Mouse (Mus musculus) myocyte (in vitro differentiated cells): ENCODE data around the gene Synpo2. TPM values are rescaled to one million over a fixed set of nuclear protein-coding genes. Genes with fewer than 3 reads are reported as not detected.

Source experiments
- H3K27me3 ChIP-seq: one replicate; pipeline ENCODE4 v1.6.1; 2011; ENCODE audit not compliant: control insufficient read depth, insufficient read depth, insufficient read length
- H3K36me3 ChIP-seq: one replicate; pipeline ENCODE4 v1.6.1; 2011; ENCODE audit not compliant: control insufficient read depth, insufficient read depth
- H3K4me2 ChIP-seq: one replicate; pipeline ENCODE4 v1.6.1; 2011; ENCODE audit warnings: low read depth, control low read depth
- H3K4me3 ChIP-seq: one replicate; pipeline ENCODE4 v1.5.1; 2011; ENCODE audit warnings: mild to moderate bottlenecking, control low read depth, moderate library complexity
- H3K79me2 ChIP-seq: one replicate; pipeline ENCODE4 v1.6.1; 2011; ENCODE audit not compliant: control insufficient read depth, insufficient read depth
- H3ac ChIP-seq: one replicate; pipeline ENCODE4 v1.6.1; 2011; ENCODE audit not compliant: control insufficient read depth, insufficient read length
- CEBPB ChIP-seq: IDR thresholded peaks from 2 replicates; pipeline ENCODE4 v1.6.1; 2011; ENCODE audit warnings: mild to moderate bottlenecking, moderate library complexity; ENCODE audit not compliant: poor library complexity, insufficient read depth, severe bottlenecking
- E2F4 ChIP-seq: IDR thresholded peaks from one replicate; pipeline ENCODE4 v1.6.1; 2011; ENCODE audit warnings: mild to moderate bottlenecking, control low read depth, moderate library complexity; ENCODE audit not compliant: insufficient read depth
- MAX ChIP-seq: IDR thresholded peaks from one replicate; pipeline ENCODE4 v1.6.1; 2011; ENCODE audit warnings: low read depth, mild to moderate bottlenecking, control low read depth
- MYOD1 ChIP-seq, 3 experiments: IDR thresholded peaks; one replicate each; pipeline ENCODE4 v1.6.1; 2011; ENCODE audit warnings: control low read depth in 2 of 3, low read depth in 2 of 3, mild to moderate bottlenecking in 2 of 3, moderate library complexity in 1 of 3; ENCODE audit not compliant: insufficient read length in 2 of 3, control insufficient read depth in 1 of 3
- MYOG ChIP-seq, 3 experiments: IDR thresholded peaks; one replicate each; pipeline ENCODE4 v1.6.1; 2011; ENCODE audit warnings: control low read depth in 2 of 3, low read depth in 2 of 3, mild to moderate bottlenecking in 2 of 3; ENCODE audit not compliant: insufficient read length in 2 of 3, control insufficient read depth in 1 of 3, insufficient read depth in 1 of 3
- POLR2A ChIP-seq: IDR thresholded peaks from one replicate; pipeline ENCODE4 v1.6.1; 2011; ENCODE audit warnings: low read depth, mild to moderate bottlenecking, control low read depth, moderate library complexity; ENCODE audit not compliant: insufficient read length
- POLR2AphosphoS2 ChIP-seq: IDR thresholded peaks from one replicate; pipeline ENCODE4 v1.6.1; 2011; ENCODE audit warnings: low read depth, control low read depth; ENCODE audit not compliant: insufficient read length
- REST ChIP-seq: IDR thresholded peaks from one replicate; pipeline ENCODE4 v1.6.1; 2011; ENCODE audit warnings: mild to moderate bottlenecking, control low read depth, moderate library complexity; ENCODE audit not compliant: insufficient read depth, insufficient read length
- SRF ChIP-seq: IDR thresholded peaks from one replicate; pipeline ENCODE4 v1.6.1; 2011; ENCODE audit warnings: low read depth; ENCODE audit not compliant: control insufficient read depth, insufficient read length
- TCF12 ChIP-seq: IDR thresholded peaks from one replicate; pipeline ENCODE4 v1.6.1; 2011; ENCODE audit warnings: mild to moderate bottlenecking, control low read depth; ENCODE audit not compliant: poor library complexity, insufficient read depth, severe bottlenecking
- TCF3 ChIP-seq: IDR thresholded peaks from one replicate; pipeline ENCODE4 v1.6.1; 2011; ENCODE audit warnings: low read depth, control low read depth; ENCODE audit not compliant: insufficient read length
- USF1 ChIP-seq: IDR thresholded peaks from one replicate; pipeline ENCODE4 v1.6.1; 2011; ENCODE audit warnings: low read depth, mild to moderate bottlenecking, control low read depth, moderate library complexity
- polyA plus RNA-seq: library from polyadenylated mRNA; unstranded; fragments of >200 nt; fragmentation: generic; extraction: Trizol; gene quantifications from one replicate; pipeline ENCODE4 v1.2.1, GENCODE M21; 2012; ENCODE audit warnings: missing spikeins

Gene Synpo2
- polyA plus RNA-seq, 1 experiment = 24.4 TPM

DNA sequence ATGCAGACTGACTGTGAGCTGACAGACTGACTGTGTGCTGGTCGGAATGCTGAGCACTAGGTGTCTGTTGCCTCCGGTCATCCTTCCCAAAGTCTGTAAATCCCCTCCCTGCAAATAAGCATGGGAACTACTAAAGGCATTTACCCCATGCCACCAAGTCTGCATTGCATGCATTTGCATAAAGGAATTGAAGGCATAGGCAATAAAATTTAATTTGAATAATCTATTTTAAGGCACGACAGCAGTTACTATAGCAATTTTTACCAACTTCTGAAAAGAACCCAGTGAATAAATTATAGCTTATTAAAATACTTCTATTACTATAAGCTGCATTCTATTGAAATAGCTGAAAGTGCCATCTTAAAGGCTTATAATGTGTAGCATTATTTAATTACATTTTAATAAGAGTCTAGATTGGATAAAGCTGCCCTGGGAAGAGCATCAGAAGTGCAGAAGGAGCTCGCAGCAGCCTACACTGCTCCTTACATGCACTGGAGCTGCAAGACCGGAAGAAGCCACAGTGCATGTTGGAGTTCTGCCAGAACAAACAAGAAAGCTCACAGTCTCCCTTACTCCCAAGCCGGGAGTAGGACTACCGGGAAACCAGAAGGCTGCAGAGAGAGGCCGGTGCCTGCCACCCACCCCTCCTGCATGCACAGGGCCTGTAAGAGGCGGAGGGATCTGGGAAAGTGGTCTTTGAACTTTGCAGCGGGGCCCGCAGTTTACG, 142.9 kb downstream of the Synpo2 start:
- Histone ChIP-seq H3K36me3 (no peaks in the 10 kb centered on the region), H3ac (no peak overlapping the region), H3K79me2 (no peaks in the 10 kb centered on the region), H3K4me2 (peak overlapping the region; percentile 31), H3K4me3 (no peak overlapping the region), H3K27me3 (no peaks in the 10 kb centered on the region)
- TF ChIP-seq MAX (no peak), POLR2AphosphoS2 (no peak), CEBPB (no peak), TCF3 (no peak), TCF12 (no peak), MYOD1 (IDR thresholded peaks at IDR 0.05; ENCODE audit: control insufficient read depth in 1 of 3, insufficient read length in 2 of 3, low read depth in 2 of 3) (no peak), E2F4 (no peak), MYOG (IDR thresholded peaks at IDR 0.05; ENCODE audit: control insufficient read depth in 1 of 3, insufficient read depth in 1 of 3, insufficient read length in 2 of 3, low read depth in 2 of 3) (no peak), USF1 (no peak), POLR2A (no peak), SRF (no peak), REST (no peak)

DNA sequence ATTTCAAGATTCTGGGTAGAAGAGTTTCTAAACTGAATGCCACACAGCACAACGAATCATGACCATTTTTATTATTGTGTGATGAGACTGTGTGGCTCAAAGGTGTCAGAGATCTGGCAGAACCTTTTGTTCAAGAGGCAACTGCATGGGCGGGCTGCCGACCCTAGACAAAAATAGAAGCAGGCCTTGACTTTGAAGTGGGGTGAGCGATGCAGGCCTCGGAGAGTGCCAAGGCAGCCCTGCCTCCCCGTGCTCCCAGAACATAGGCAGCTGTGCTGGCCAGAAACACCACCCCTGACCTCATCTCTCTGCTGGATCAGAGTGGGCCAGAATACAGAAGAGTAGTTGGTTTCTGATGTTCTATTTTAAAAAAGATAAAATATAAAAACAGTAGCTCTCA, 143.5 kb downstream of the Synpo2 start:
- peak overlapping the region; percentile 48 for H3K4me2 ChIP-seq
- no peaks in the 10 kb centered on the region for H3K79me2 ChIP-seq
- H3ac ChIP-seq = no peak overlapping the region
- H3K36me3 ChIP-seq = no peaks in the 10 kb centered on the region
- H3K4me3 ChIP-seq = no peak overlapping the region
- TF ChIP-seq REST = no peak
- TF ChIP-seq MYOG (IDR thresholded peaks at IDR 0.05; ENCODE audit: control insufficient read depth in 1 of 3, insufficient read depth in 1 of 3, insufficient read length in 2 of 3, low read depth in 2 of 3) = peak; percentile 50 to 91 (median 71)
- peak; percentile 8 for TF ChIP-seq TCF12
- no peak for TF ChIP-seq POLR2A
- TF ChIP-seq USF1 = no peak
- no peak for TF ChIP-seq CEBPB
- no peak for TF ChIP-seq POLR2AphosphoS2
- TF ChIP-seq MAX = no peak
- TF ChIP-seq SRF = no peak
- no peak for TF ChIP-seq TCF3
- TF ChIP-seq E2F4 = no peak
- peak in 2 of 3 experiments; percentile 68 to 89 for TF ChIP-seq MYOD1 (IDR thresholded peaks at IDR 0.05; ENCODE audit: control insufficient read depth in 1 of 3, insufficient read length in 2 of 3, low read depth in 2 of 3)
- H3K27me3 ChIP-seq = no peaks in the 10 kb centered on the region

DNA sequence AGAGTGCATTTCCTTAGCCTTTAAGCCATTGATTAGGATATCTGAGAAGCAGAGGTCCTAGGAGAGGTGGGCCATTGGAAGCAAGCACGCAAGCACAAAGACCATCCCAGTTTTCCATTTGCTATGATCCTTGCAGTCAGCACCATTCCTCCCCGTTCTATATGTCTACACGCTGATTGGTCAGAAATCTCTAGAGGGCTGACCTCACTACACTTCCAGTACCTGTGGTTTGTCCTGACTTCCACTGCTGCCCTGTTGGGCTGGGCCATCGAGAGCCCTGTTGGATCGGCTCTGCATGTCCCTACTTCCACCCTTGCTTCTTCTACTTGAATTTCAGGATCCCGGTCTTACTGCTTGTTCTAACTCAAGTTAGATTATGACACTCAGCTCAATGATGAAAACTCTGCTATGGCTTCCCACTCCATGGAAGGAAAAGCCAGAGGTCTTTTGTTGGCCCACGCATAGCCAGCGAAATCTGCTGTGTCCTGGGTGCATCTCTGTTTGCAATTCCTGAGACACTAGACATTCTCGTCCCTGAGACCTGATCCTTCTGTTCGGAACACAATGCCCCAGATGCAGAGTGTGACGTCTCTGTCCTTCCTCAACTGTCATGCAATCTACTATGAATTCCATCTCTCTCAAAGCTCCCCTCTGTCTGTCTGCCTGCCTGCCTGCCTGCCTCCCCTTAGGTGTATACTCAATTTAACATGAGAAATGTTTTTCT, 146.5 kb downstream of the Synpo2 start:
- no peak overlapping the region for H3K4me3 ChIP-seq
- no peak for TF ChIP-seq REST
- no peak for TF ChIP-seq CEBPB
- TF ChIP-seq E2F4 = no peak
- TF ChIP-seq TCF3 = no peak
- no peak for TF ChIP-seq USF1
- no peak for TF ChIP-seq TCF12
- TF ChIP-seq POLR2AphosphoS2 = no peak
- no peak for TF ChIP-seq MAX
- TF ChIP-seq MYOG (IDR thresholded peaks at IDR 0.05; ENCODE audit: control insufficient read depth in 1 of 3, insufficient read depth in 1 of 3, insufficient read length in 2 of 3, low read depth in 2 of 3) = no peak
- no peak for TF ChIP-seq MYOD1 (IDR thresholded peaks at IDR 0.05; ENCODE audit: control insufficient read depth in 1 of 3, insufficient read length in 2 of 3, low read depth in 2 of 3)
- no peak for TF ChIP-seq SRF
- no peak for TF ChIP-seq POLR2A
- H3K4me2 ChIP-seq = no peak overlapping the region
- H3ac ChIP-seq = no peak overlapping the region
- no peaks in the 10 kb centered on the region for H3K36me3 ChIP-seq
- H3K27me3 ChIP-seq = no peaks in the 10 kb centered on the region
- H3K79me2 ChIP-seq = no peaks in the 10 kb centered on the region

DNA sequence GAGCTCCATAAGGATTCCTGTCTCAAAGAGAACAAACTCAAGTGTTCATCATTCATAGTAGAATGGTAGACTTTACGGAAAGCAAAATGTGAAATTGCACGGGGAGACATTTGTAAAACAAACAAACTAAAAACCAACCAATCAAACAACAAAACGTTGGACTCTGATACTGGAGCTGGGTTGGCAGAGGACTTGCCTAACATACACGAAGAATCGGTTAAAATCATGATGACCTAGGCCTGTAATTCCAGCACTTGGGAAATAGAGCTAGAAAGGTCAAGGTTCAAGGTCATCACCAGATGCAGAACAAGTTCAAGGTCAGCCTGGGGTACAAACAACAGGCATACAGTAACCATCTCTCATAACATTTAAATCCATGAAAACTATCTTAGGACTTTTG, 147.7 kb downstream of the Synpo2 start:
- TF ChIP-seq POLR2A = no peak
- TF ChIP-seq CEBPB = no peak
- no peak for TF ChIP-seq REST
- TF ChIP-seq TCF12 = no peak
- TF ChIP-seq E2F4 = no peak
- TF ChIP-seq SRF = no peak
- no peak for TF ChIP-seq POLR2AphosphoS2
- no peak for TF ChIP-seq USF1
- no peak for TF ChIP-seq TCF3
- TF ChIP-seq MYOG (IDR thresholded peaks at IDR 0.05; ENCODE audit: control insufficient read depth in 1 of 3, insufficient read depth in 1 of 3, insufficient read length in 2 of 3, low read depth in 2 of 3) = no peak
- TF ChIP-seq MAX = no peak
- TF ChIP-seq MYOD1 (IDR thresholded peaks at IDR 0.05; ENCODE audit: control insufficient read depth in 1 of 3, insufficient read length in 2 of 3, low read depth in 2 of 3) = no peak
- Histone ChIP-seq H3K4me3 (no peak overlapping the region), H3ac (no peak overlapping the region), H3K79me2 (no peaks in the 10 kb centered on the region), H3K36me3 (no peaks in the 10 kb centered on the region), H3K27me3 (no peaks in the 10 kb centered on the region), H3K4me2 (no peak overlapping the region)
